Mouse (Mus musculus): ENCODE measurements around the gene Sacs. TPM values are rescaled to one million over a fixed set of nuclear protein-coding genes. Genes with fewer than 3 reads are reported as not detected.
A peak's percentile ranks its signal among the peaks of the same experiment; 100 is the strongest.
"Not testable (repeated sequence)": the region's sequence is repeated elsewhere in the genome, so short reads cannot be mapped to it uniquely, and the experiment has no call there.

Sacs gene
- total and polyA plus RNA-seq, 2 experiments from 2014 or later: 2.8 to 29.5 TPM

DNA sequence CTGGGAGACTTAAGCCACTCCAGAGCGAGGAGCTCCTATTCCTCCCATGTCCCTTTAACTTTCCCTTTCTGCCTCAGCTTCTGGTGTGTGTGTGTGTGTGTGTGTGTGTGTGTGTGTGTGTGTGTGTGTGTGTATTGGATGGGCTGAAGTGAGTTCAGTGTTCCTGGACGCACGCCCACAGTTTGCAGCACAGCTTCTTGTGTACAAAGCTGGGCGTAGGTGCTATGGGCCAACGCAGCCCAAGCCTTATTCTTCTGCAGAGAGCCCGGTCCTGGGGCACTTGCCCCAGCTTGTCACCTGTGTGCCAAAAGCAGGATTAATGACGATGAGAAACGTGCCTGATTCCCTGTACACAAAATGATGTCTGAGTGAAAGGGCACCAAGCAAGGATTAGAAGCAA is 31.9 kb upstream of the Sacs start:
- no peak for ATAC-seq (ENCODE audit: insufficient read depth, low read depth)
- 84% methylated on average over 8 of the region's 8 CpGs for WGBS
- Histone ChIP-seq H3K9ac (replicated peaks; ENCODE audit: low read depth, low read length) (no peak overlapping the region), H3K27me3 (ENCODE audit: control insufficient read depth, insufficient read depth, low read length) (no peaks in the 10 kb centered on the region), H3K9me3 (replicated peaks; ENCODE audit: control insufficient read depth, low read length) (no peaks in the 10 kb centered on the region), H3K4me3 (ENCODE audit: low read depth, low read length) (no peak overlapping the region), H3K27ac (ENCODE audit: low read depth) (no peak overlapping the region), H3K36me3 (replicated peaks; ENCODE audit: control insufficient read depth, insufficient read depth, low read length) (no peaks in the 10 kb centered on the region), H3K4me2 (ENCODE audit: low read depth, low read length) (no peak overlapping the region), H3K4me1 (ENCODE audit: control insufficient read depth, insufficient read depth) (no peaks in the 10 kb centered on the region)
- TF ChIP-seq CTCF (IDR thresholded peaks at IDR 0.05; ENCODE audit: low read depth) (no peak), EP300 (IDR thresholded peaks at IDR 0.05; ENCODE audit: low read depth) (no peak)
- DNase-seq (ENCODE audit: low spot score): no peak

DNA sequence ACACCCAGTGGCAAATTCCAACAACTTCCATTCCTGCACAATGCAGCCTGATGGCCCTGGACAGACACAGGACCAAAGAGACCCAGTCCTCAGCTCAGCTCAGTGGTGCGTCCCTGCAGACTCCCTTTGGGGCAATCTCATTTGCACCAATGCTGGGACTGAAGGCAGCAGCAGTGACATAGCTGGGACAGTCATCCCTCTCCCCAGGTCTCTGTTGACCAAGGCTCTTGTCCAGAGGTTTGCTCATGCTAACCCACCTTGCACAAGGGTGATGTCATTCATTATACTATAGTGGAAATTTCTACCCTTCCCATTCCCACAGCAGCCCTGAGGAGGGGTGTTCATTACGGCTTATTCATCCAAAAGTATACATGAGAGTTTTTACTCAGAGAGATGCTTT is 29.6 kb upstream of the Sacs start:
- 84% methylated on average over 2 of the region's 2 CpGs for WGBS
- no peak overlapping the region for H3K4me3 ChIP-seq (ENCODE audit: low read depth, low read length)
- H3K36me3 ChIP-seq (replicated peaks; ENCODE audit: control insufficient read depth, insufficient read depth, low read length): no peaks in the 10 kb centered on the region
- H3K27me3 ChIP-seq (ENCODE audit: control insufficient read depth, insufficient read depth, low read length): no peaks in the 10 kb centered on the region
- H3K4me1 ChIP-seq (ENCODE audit: control insufficient read depth, insufficient read depth): no peaks in the 10 kb centered on the region
- DNase-seq (ENCODE audit: low spot score) (no peak), ATAC-seq (ENCODE audit: insufficient read depth, low read depth) (no peak)
- TF ChIP-seq CTCF (IDR thresholded peaks at IDR 0.05; ENCODE audit: low read depth) (no peak), EP300 (IDR thresholded peaks at IDR 0.05; ENCODE audit: low read depth) (no peak)
- no peak overlapping the region for H3K9ac ChIP-seq (replicated peaks; ENCODE audit: low read depth, low read length)
- no peak overlapping the region for H3K4me2 ChIP-seq (ENCODE audit: low read depth, low read length)
- H3K9me3 ChIP-seq (replicated peaks; ENCODE audit: control insufficient read depth, low read length): no peaks in the 10 kb centered on the region
- no peak overlapping the region for H3K27ac ChIP-seq (ENCODE audit: low read depth)

DNA sequence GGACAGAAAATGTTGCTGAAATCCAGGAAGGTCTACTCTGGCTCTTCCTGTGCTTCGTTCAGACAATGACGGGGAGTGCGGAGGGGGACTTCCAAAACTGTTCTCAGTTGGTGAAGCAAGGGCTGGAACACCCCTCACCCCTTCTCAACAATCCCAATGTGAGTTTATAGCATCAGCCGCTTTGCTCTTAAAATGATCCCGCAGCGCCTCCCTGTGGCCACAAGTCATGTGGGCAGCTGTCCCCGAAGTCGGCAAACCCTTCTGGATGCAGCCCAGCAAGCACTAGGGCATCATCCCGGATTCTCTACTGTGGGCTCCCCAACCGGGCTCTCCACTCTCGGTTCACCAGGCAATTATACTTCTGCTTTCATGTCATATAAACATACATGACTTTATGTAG is 25.9 kb upstream of the Sacs start:
- Histone ChIP-seq H3K27ac (ENCODE audit: low read depth) (no peak overlapping the region), H3K9ac (replicated peaks; ENCODE audit: low read depth, low read length) (no peak overlapping the region), H3K4me3 (ENCODE audit: low read depth, low read length) (no peak overlapping the region), H3K36me3 (replicated peaks; ENCODE audit: control insufficient read depth, insufficient read depth, low read length) (no peaks in the 10 kb centered on the region), H3K4me1 (ENCODE audit: control insufficient read depth, insufficient read depth) (no peaks in the 10 kb centered on the region), H3K4me2 (ENCODE audit: low read depth, low read length) (no peak overlapping the region), H3K9me3 (replicated peaks; ENCODE audit: control insufficient read depth, low read length) (no peaks in the 10 kb centered on the region), H3K27me3 (ENCODE audit: control insufficient read depth, insufficient read depth, low read length) (no peaks in the 10 kb centered on the region)
- DNase-seq (ENCODE audit: low spot score) (peak; percentile 67), ATAC-seq (ENCODE audit: insufficient read depth, low read depth) (peak; percentile 70)
- 4% methylated on average over 11 of the region's 11 CpGs for WGBS
- TF ChIP-seq CTCF (IDR thresholded peaks at IDR 0.05; ENCODE audit: low read depth) (peak; percentile 84), EP300 (IDR thresholded peaks at IDR 0.05; ENCODE audit: low read depth) (no peak)

DNA sequence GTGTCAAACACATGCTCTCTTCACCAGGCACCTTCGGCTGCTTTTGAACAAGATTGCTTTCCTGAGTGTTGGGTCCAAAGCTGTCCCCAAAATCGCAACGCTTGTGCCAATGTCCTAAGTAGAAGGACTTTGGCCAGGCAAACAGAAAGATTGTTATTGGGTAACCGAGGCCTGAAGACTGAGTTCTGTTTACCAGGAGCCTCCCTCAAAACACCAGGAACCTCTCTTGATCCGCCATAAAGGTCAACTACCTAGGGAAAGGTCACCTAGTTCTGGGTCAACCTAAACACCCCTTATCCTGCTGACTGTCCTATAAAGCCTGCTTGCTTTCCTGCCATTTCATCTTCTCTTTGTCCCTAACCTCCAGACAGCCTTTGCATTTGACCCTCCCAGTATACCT is 13.5 kb upstream of the Sacs start:
- H3K9ac ChIP-seq (replicated peaks; ENCODE audit: low read depth, low read length): no peak overlapping the region
- no peaks in the 10 kb centered on the region for H3K36me3 ChIP-seq (replicated peaks; ENCODE audit: control insufficient read depth, insufficient read depth, low read length)
- ATAC-seq (ENCODE audit: insufficient read depth, low read depth): no peak
- H3K27me3 ChIP-seq (ENCODE audit: control insufficient read depth, insufficient read depth, low read length): no peaks in the 10 kb centered on the region
- no peaks in the 10 kb centered on the region for H3K9me3 ChIP-seq (replicated peaks; ENCODE audit: control insufficient read depth, low read length)
- H3K4me2 ChIP-seq (ENCODE audit: low read depth, low read length): no peak overlapping the region
- DNase-seq (ENCODE audit: low spot score): no peak
- WGBS: 90% methylated on average over 5 of the region's 5 CpGs
- H3K4me1 ChIP-seq (ENCODE audit: control insufficient read depth, insufficient read depth): 0 out of 2 replicates have a peak, but pooled peaks cover 11% of the 10 kb centered on the region
- no peak overlapping the region for H3K4me3 ChIP-seq (ENCODE audit: low read depth, low read length)
- TF ChIP-seq EP300 (IDR thresholded peaks at IDR 0.05; ENCODE audit: low read depth) (no peak), CTCF (IDR thresholded peaks at IDR 0.05; ENCODE audit: low read depth) (no peak)
- no peak overlapping the region for H3K27ac ChIP-seq (ENCODE audit: low read depth)

DNA sequence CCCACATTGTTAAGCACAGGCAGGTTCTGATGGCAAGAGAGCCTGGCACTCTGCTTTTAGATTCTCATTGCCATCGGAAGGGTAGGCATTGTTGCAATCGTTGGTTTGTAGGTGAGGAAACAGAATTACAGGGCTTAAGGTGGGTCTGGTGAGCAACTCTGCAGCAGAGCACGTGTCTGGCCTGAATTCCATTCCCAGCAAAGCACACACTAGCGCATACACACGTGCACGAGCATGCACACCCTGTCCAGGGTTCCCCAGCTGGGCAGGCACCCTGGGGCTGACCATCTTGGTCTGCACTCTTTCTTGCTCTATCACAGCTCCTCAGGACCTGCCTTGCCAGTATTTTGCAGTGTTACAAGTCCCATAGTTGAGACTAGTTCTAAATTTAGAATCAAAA is 13.1 kb upstream of the Sacs start:
- H3K9ac ChIP-seq (replicated peaks; ENCODE audit: low read depth, low read length): no peak overlapping the region

DNA sequence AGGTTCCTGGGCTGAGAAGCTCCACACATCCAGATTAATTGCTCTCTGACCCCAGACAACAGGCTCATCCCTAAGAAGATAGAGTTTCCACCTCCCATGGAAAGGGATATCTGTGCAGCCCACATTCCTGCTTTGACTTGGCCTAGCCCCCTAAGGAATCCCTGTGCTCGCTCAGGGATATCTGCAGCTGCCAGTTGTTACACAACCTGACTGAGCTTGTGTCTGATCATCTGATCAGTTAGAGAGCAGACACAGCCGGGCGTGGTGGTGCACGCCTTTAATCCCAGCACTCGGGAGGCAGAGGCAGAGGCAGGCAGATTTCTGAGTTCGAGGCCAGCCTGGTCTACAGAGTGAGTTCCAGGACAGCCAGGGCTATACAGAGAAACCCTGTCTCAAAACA is 10.9 kb upstream of the Sacs start:
- H3K27me3 ChIP-seq (ENCODE audit: control insufficient read depth, insufficient read depth, low read length); H3K4me3 ChIP-seq (ENCODE audit: low read depth, low read length); H3K4me2 ChIP-seq (ENCODE audit: low read depth, low read length); DNase-seq (ENCODE audit: low spot score); H3K36me3 ChIP-seq (replicated peaks; ENCODE audit: control insufficient read depth, insufficient read depth, low read length); H3K9me3 ChIP-seq (replicated peaks; ENCODE audit: control insufficient read depth, low read length); H3K9ac ChIP-seq (replicated peaks; ENCODE audit: low read depth, low read length); H3K27ac ChIP-seq (ENCODE audit: low read depth); ATAC-seq (ENCODE audit: insufficient read depth, low read depth): not testable (repeated sequence)
- WGBS: 83% methylated on average over 6 of the region's 6 CpGs
- 0 out of 2 replicates have a peak, but pooled peaks cover 11% of the 10 kb centered on the region for H3K4me1 ChIP-seq (ENCODE audit: control insufficient read depth, insufficient read depth)

More for the DNA sequence above, 13.1 kb upstream of the Sacs start:
- DNase-seq (ENCODE audit: low spot score): no peak
- Histone ChIP-seq H3K4me3 (ENCODE audit: low read depth, low read length) (no peak overlapping the region), H3K4me1 (ENCODE audit: control insufficient read depth, insufficient read depth) (0 out of 2 replicates have a peak, but pooled peaks cover 11% of the 10 kb centered on the region), H3K36me3 (replicated peaks; ENCODE audit: control insufficient read depth, insufficient read depth, low read length) (no peaks in the 10 kb centered on the region), H3K27ac (ENCODE audit: low read depth) (peak overlapping the region; percentile 11; the same call in 1 of the 2 replicates), H3K27me3 (ENCODE audit: control insufficient read depth, insufficient read depth, low read length) (no peaks in the 10 kb centered on the region), H3K4me2 (ENCODE audit: low read depth, low read length) (no peak overlapping the region), H3K9me3 (replicated peaks; ENCODE audit: control insufficient read depth, low read length) (no peaks in the 10 kb centered on the region)
- TF ChIP-seq EP300 (IDR thresholded peaks at IDR 0.05; ENCODE audit: low read depth): no peak
- no peak for TF ChIP-seq CTCF (IDR thresholded peaks at IDR 0.05; ENCODE audit: low read depth)
- ATAC-seq (ENCODE audit: insufficient read depth, low read depth): peak; percentile 39; the same call in 1 of the 2 replicates
- WGBS: 33% methylated on average over 6 of the region's 6 CpGs
